Mouse (Mus musculus) testis, adult 2 months (tissue): Measurements from ENCODE around the gene Nalcn. TPM values are rescaled to one million over a fixed set of nuclear protein-coding genes. Genes with fewer than 3 reads are reported as not detected.

ENCODE experiments used
- H3K27ac ChIP-seq: fragments of 200-500 bp; 2 replicates; pipeline ENCODE4 v1.5.1; 2012; ENCODE audit warnings: low read depth, low read length; ENCODE audit not compliant: control insufficient read depth, insufficient read depth
- H3K27me3 ChIP-seq: fragments of 200-500 bp; 2 replicates; pipeline ENCODE4 v1.6.1; 2012; ENCODE audit warnings: mild to moderate bottlenecking, low read length, moderate library complexity; ENCODE audit not compliant: control insufficient read depth, insufficient read depth
- H3K36me3 ChIP-seq: fragments of 200-500 bp; 2 replicates; pipeline ENCODE4 v1.6.1; 2012; ENCODE audit warnings: mild to moderate bottlenecking, low read length; ENCODE audit not compliant: control insufficient read depth, insufficient read depth
- H3K4me1 ChIP-seq: fragments of 200-500 bp; 2 replicates; pipeline ENCODE4 v1.6.1; 2012; ENCODE audit warnings: low read length; ENCODE audit not compliant: control insufficient read depth, insufficient read depth
- H3K4me3 ChIP-seq: fragments of 200-500 bp; 2 replicates; pipeline ENCODE4 v1.5.1; 2012; ENCODE audit warnings: low read depth, mild to moderate bottlenecking, low read length, moderate library complexity, mixed read lengths; ENCODE audit not compliant: control insufficient read depth
- CTCF ChIP-seq: fragments of 200-500 bp; IDR thresholded peaks from 2 replicates; pipeline ENCODE4 v1.5.1; 2012; ENCODE audit warnings: low read depth, mild to moderate bottlenecking, inconsistent platforms, low read length, moderate library complexity; ENCODE audit not compliant: control insufficient read depth, insufficient read depth, insufficient replicate concordance
- POLR2A ChIP-seq: fragments of 200-500 bp; IDR thresholded peaks from 2 replicates; pipeline ENCODE4 v1.6.1; 2012; ENCODE audit warnings: low read depth, mild to moderate bottlenecking, inconsistent platforms, low read length, moderate library complexity; ENCODE audit not compliant: control insufficient read depth
- polyA plus RNA-seq: library from polyadenylated mRNA; depleted of rRNA; stranded (reverse); fragments of >200 nt; gene quantifications from 2 replicates; pipeline ENCODE4 v1.2.3, GENCODE M21; 2012; rRNA removed

Gene Nalcn
- polyA plus RNA-seq, 1 experiment = 0.96 TPM

DNA sequence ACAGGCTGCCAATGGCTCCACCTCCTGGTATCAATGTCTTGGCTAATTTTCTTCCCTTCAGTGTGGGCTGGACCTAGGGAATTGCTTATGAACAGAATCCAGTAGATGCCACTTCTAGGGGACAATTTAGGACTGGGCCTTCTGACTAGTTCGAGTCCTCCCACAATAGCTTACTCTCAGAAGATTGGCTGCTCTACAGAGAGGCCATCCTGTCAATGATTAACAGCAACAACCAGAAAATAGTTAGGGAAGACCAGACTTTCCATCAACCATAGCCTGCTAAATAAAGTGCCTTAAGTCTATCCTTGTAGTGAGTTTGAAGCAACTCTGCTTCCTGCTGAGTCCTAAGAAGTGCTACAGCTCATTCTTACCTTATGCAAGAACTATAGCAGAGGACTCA, 386.2 kb downstream of the Nalcn start:
- Histone ChIP-seq H3K27me3 (no peaks in the 10 kb centered on the region), H3K36me3 (no peaks in the 10 kb centered on the region), H3K27ac (no peak overlapping the region), H3K4me3 (no peak overlapping the region), H3K4me1 (no peaks in the 10 kb centered on the region)
- TF ChIP-seq POLR2A (no peak), CTCF (no peak)

GRCm38 (mm10) chr14:123239945-123240344, 387.0 kb downstream of the Nalcn start:
- TF ChIP-seq POLR2A (no peak), CTCF (no peak)
- Histone ChIP-seq H3K27ac (no peak overlapping the region), H3K4me3 (no peak overlapping the region), H3K4me1 (no peaks in the 10 kb centered on the region), H3K36me3 (no peaks in the 10 kb centered on the region), H3K27me3 (no peaks in the 10 kb centered on the region)

DNA sequence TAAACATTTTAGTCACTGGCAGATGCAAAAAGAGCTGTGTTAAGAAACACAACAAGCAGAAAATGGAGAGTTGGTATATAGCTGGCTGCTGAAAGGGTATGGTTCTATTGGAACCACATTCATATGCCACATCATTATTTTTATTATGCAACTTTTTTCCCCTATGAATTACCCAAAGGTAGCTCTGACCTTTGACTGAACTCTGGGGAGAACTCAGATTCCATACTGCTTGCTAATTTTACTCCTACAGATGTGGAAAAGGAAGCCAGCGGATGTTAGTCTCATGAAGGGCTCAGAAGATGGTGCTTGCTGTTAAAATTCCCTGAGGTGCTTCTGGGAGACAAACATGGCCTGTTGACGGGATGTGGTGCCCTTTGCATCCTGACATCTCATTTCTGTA, 389.9 kb downstream of the Nalcn start:
- Histone ChIP-seq H3K36me3 (no peaks in the 10 kb centered on the region), H3K4me1 (no peaks in the 10 kb centered on the region), H3K27ac (no peak overlapping the region), H3K27me3 (no peaks in the 10 kb centered on the region), H3K4me3 (no peak overlapping the region)
- TF ChIP-seq CTCF = no peak
- TF ChIP-seq POLR2A = no peak

- H3K4me3 ChIP-seq = no peak overlapping the region
- no peaks in the 10 kb centered on the region for H3K27me3 ChIP-seq
- TF ChIP-seq CTCF = no peak
- H3K36me3 ChIP-seq = no peaks in the 10 kb centered on the region
- no peak overlapping the region for H3K27ac ChIP-seq
- no peaks in the 10 kb centered on the region for H3K4me1 ChIP-seq
Measured at GRCm38 (mm10) chr14:123232630-123233206, 394.2 kb downstream of the Nalcn start.

Other genes starting within 250 kb of the Nalcn start
- 2.8 and 4.2 TPM in 2 replicates for gene Itgbl1, start 32.8 kb upstream of the Nalcn start, polyA plus RNA-seq